Mouse (Mus musculus): Measurements from ENCODE around the gene Dmc1. TPM values are rescaled to one million over a fixed set of nuclear protein-coding genes. Genes with fewer than 3 reads are reported as not detected.

Dmc1 gene
- polyA plus RNA-seq, 1 experiment, result not detected

DNA sequence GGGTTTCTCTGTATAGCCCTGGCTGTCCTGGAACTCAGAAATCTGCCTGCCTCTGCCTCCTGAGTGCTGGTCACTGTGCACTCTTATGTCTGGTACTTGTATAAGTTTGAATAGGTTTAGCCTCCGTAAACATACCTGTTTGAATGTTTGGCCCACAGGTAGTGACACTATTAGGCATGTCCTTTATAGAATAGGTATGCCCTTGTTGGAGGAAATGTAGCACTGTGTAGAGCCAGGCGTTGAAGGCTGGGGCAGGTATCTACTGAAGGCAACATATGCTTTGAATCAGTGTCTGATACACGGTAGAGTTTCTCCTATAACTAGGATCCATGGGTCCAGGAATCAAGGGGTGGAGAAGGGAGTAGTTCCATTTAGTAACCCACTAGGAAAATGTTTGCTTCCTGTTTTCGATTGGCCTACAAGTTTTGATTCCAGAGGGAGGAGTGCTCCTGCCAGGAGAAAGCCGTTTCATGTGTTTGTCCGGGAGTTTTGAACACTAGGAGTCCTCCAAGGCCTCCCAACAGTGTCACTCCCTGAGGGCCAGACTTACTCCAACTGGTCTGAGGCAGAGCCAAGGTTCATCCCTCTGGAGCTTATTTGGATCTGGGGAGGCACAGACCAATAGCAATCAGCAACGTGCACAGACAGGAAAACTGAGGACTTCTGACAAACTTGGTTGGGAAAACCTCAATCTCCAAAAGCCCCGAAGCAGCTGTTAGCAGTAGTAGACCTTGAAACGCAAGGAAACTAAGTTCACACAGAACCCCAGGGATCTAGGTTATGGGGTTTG lies 78.7 kb downstream of the Dmc1 start:
- 45% methylated on average over 9 of the region's 9 CpGs for WGBS

DNA sequence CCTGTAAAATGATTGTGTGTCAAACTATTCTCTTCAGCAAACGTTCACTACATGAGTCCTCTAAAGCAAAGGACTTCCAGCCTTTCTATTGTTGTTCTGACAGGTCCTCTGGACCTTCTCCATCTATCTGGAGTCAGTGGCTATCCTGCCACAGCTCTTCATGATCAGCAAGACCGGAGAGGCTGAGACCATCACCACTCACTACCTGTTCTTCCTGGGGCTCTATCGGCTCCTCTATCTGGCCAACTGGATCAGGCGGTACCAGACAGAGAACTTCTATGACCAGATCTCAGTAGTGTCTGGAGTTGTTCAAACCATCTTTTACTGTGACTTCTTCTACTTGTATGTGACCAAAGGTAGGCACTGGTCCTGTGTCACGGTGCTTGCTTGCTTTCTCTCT lies 79.3 kb downstream of the Dmc1 start:
- Histone ChIP-seq H3K27ac (ENCODE audit: insufficient read depth, low read depth, low read length) (no peak overlapping the region), H3K4me1 (ENCODE audit: control insufficient read depth, insufficient read depth, low read length) (peaks cover 12% of the 10 kb centered on the region), H3K4me3 (ENCODE audit: insufficient read depth, low read depth, low read length) (no peak overlapping the region)
- TF ChIP-seq CTCF (IDR thresholded peaks at IDR 0.05; ENCODE audit: insufficient read depth, low read depth, low read length) (no peak), POLR2A (IDR thresholded peaks at IDR 0.05; ENCODE audit: insufficient read depth, low read depth, low read length) (no peak)
- 78% methylated on average over 5 of the region's 5 CpGs for WGBS

More for the DNA sequence above, 78.7 kb downstream of the Dmc1 start:
- Histone ChIP-seq H3K4me1 (ENCODE audit: control insufficient read depth, insufficient read depth, low read length) (peaks cover 12% of the 10 kb centered on the region), H3K27ac (ENCODE audit: insufficient read depth, low read depth, low read length) (no peak overlapping the region), H3K4me3 (ENCODE audit: insufficient read depth, low read depth, low read length) (no peak overlapping the region)
- TF ChIP-seq CTCF (IDR thresholded peaks at IDR 0.05; ENCODE audit: insufficient read depth, low read depth, low read length), result no peak
- no peak for TF ChIP-seq POLR2A (IDR thresholded peaks at IDR 0.05; ENCODE audit: insufficient read depth, low read depth, low read length)

DNA sequence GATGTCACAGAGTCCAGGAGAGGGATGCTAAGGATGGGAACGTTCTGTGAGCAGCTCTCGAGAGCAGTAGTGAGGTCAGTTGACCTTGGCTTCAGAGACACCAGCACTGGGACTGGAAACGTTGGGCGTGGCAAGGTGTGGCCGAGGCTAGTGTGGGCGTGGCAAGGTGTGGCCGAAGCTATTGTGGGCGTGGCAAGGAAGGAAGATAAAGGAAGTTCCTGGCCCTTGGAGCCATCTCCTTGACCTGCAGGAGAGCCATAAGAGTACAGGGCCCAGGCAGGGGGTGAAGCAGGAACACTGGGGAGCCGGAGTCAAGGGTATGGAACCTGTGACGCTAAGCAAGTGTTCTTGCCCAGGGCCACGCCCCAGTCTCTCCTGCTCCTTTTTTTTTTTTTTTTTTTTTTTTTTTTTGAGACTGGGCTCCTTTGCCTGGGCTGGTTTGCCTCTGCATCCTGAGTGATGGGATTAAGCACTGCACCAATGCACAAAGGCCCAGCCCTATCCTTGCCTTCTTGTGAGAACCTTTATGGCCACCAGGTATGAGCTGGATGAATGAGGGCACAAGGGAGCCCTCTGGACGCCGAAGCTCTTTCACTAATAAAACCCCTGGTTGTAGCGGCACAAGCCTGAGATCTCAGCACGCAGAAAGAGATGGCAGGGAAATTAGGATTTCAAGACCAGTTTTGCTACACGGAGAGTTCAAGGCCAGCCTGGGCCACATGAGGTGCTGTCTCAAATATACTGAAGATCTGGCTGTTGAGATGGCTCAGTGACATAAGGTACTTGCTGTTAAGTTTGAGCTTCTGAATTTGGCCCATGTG lies 85.3 kb downstream of the Dmc1 start:
- WGBS, result 62% methylated on average over 16 of the region's 16 CpGs
- H3K4me1 ChIP-seq (ENCODE audit: control insufficient read depth, insufficient read depth, low read length), result peaks cover 18% of the 10 kb centered on the region
- no peak overlapping the region for H3K4me3 ChIP-seq (ENCODE audit: insufficient read depth, low read depth, low read length)
- no peak for TF ChIP-seq POLR2A (IDR thresholded peaks at IDR 0.05; ENCODE audit: insufficient read depth, low read depth, low read length)
- no peak for TF ChIP-seq CTCF (IDR thresholded peaks at IDR 0.05; ENCODE audit: insufficient read depth, low read depth, low read length)
- no peak overlapping the region for H3K27ac ChIP-seq (ENCODE audit: insufficient read depth, low read depth, low read length)

DNA sequence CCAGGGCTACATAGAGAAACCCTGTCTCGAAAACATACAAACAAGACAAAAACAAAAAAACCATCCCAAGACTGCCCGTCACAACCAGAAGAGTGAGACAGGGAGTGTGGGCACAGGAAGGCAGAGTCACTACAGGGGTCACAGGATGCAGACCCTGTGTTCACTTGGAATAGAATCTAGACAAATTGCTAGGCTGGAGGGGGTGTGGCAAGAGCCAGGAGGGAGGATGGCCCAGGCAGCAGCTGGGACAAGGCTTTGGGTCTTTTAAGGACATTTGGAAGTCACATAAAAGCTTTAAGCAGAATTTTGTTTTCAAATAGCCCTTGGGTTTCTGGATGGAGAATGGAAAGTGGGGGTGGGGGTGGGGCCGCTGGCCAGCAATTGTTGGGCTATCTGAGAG lies 86.3 kb downstream of the Dmc1 start:
- H3K4me3 ChIP-seq (ENCODE audit: insufficient read depth, low read depth, low read length), result no peak overlapping the region
- no peak overlapping the region for H3K27ac ChIP-seq (ENCODE audit: insufficient read depth, low read depth, low read length)
- no peak for TF ChIP-seq CTCF (IDR thresholded peaks at IDR 0.05; ENCODE audit: insufficient read depth, low read depth, low read length)
- no peak for TF ChIP-seq POLR2A (IDR thresholded peaks at IDR 0.05; ENCODE audit: insufficient read depth, low read depth, low read length)
- peaks cover 25% of the 10 kb centered on the region for H3K4me1 ChIP-seq (ENCODE audit: control insufficient read depth, insufficient read depth, low read length)
- WGBS, result 88% methylated on average over 3 of the region's 3 CpGs

DNA sequence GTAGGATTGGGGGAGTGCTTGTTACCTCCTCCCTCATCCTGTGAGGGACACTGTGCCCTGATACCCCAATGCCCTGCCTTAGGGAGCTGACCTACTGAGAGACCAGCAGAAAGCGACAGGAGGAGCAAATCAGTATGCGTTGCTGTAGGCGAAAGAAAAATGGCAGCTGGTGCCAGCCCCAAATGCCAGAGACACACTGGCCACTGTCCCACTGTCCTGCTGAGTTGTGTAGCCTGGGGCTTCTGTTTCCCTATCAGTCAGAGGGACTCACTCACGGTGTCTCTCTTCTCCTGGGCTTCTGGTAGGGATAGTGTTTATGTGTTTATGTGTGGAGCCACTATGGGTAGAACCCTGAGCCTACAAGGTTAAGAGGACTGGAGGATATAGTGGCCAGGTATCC lies 87.2 kb downstream of the Dmc1 start:
- 84% methylated on average over 4 of the region's 4 CpGs for WGBS
- H3K4me3 ChIP-seq (ENCODE audit: insufficient read depth, low read depth, low read length), result no peak overlapping the region
- TF ChIP-seq CTCF (IDR thresholded peaks at IDR 0.05; ENCODE audit: insufficient read depth, low read depth, low read length) (no peak), POLR2A (IDR thresholded peaks at IDR 0.05; ENCODE audit: insufficient read depth, low read depth, low read length) (no peak)
- no peak overlapping the region for H3K27ac ChIP-seq (ENCODE audit: insufficient read depth, low read depth, low read length)
- peaks cover 27% of the 10 kb centered on the region for H3K4me1 ChIP-seq (ENCODE audit: control insufficient read depth, insufficient read depth, low read length)

DNA sequence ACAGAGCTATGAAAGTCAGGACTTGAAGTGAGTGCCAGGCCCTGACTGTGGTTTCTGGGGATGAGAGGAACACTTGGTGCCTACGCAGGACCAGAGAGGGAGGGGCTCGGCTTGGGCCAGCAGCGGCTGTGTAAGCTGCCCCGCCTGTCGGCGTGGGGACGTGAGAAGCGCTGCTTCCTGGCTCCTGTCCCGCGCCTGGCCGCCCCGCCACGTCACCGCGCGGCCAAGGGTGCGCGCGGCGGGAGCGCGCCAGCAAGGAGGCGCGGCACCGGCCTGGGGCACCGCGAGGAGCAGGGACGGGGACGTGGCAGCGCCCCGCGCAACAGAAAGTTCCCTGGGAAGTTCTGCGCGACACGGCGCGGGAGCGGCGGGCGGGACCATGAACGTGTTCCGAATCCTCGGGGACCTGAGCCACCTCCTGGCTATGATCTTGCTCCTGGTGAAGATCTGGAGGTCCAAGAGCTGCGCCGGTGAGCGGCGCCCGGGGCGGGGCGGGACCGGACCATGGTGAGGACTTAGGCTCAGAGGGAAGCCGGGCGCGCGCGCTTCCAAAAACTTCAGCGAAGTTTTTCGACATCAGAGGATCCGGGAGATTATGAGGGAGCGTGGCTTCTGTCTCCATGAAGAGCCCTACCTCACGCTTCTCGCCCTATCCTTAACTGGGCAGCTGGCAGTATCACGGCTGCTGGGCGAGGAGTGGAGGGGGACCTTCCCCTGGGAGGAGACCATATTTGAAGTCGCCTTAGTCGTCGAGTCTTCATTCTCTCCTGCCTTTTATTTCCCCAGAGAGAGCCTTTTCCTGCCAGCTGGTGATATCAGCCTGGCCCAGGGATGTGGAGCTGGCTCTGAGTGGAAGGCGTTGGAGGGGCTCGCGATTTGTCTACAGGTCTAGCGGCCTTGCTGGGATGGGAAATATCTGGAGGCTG lies 88.5 kb downstream of the Dmc1 start, which contains the start of gene Kdelr3:
Gene Kdelr3 (plus strand): TSS at position 241 of the 926 bp plus-strand sequence.
- H3K27ac ChIP-seq (ENCODE audit: insufficient read depth, low read depth, low read length), result no peak within 1 kb of the TSS
- WGBS, result 2% methylated on average over 71 of the region's 71 CpGs
- TF ChIP-seq POLR2A (IDR thresholded peaks at IDR 0.05; ENCODE audit: insufficient read depth, low read depth, low read length), result 0 out of 2 replicates have a peak, but pooled peaks have one; percentile 6
- no peak for TF ChIP-seq CTCF (IDR thresholded peaks at IDR 0.05; ENCODE audit: insufficient read depth, low read depth, low read length)
- H3K4me1 ChIP-seq (ENCODE audit: control insufficient read depth, insufficient read depth, low read length), result peaks cover 32% of the 10 kb centered on the region
- H3K4me3 ChIP-seq (ENCODE audit: insufficient read depth, low read depth, low read length), result peak within 1 kb of the TSS; percentile 46

DNA sequence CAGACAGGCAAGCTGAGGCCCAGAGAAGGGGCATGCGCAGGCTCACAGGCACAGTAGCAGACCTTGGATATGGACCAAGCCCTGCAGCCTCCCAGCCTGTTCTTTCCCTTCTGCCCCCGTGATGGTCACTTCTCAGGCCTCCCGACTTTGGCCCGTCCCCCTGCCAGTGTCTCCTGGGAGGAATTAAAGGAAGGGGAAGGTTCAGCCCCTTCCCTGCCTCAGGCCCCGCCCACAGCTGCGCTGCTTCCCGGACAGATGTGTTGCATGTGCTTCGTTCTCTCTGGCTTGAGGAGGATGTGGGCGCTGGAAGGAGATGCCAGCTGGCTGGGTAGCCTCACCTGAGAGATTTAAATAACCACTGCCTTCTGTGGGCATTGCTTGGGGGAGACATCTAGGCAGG lies 91.0 kb downstream of the Dmc1 start:
- TF ChIP-seq POLR2A (IDR thresholded peaks at IDR 0.05; ENCODE audit: insufficient read depth, low read depth, low read length) (no peak), CTCF (IDR thresholded peaks at IDR 0.05; ENCODE audit: insufficient read depth, low read depth, low read length) (no peak)
- H3K4me3 ChIP-seq (ENCODE audit: insufficient read depth, low read depth, low read length), result no peak overlapping the region
- WGBS, result 18% methylated on average over 9 of the region's 9 CpGs
- no peak overlapping the region for H3K27ac ChIP-seq (ENCODE audit: insufficient read depth, low read depth, low read length)
- H3K4me1 ChIP-seq (ENCODE audit: control insufficient read depth, insufficient read depth, low read length), result peaks cover 48% of the 10 kb centered on the region

DNA sequence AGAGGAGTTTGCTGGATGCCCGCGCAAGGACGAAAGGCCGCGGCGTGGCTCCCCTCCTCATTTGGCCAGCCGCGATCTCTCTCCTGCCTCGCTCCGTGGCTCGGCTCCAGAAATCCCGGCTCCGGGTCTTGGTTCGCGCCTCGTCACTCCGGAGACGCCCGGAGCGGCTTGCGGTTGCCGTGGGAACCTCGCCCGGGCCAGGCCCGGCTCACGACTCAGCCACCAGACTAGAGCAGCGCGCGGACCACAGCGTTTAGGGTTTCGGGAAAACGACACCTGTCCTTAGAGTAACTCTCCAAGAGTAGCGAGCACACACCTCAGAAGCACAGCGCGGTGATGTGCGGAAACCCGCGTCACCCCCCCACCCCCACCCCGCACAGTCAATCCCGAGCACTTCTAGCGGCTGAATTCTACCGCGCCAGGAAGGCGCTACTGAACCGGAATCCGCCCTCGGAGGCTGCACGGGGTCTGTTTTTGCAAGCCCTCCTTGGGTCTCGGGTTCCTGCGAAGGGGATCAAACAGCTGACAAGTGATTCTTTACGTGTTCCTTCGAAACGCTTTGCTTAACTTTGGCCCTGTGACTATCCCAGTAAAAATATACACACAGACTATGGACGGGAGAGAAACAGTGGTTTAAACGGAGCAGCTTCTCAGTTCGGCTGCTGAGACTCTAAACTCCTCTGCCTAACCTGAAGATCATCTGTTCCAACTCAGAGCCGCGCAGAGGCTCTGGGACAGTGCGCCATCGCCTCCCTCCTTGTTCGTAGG lies 93.2 kb downstream of the Dmc1 start:
- 2% methylated on average over 61 of the region's 61 CpGs for WGBS
- peak overlapping the region; percentile 98 for H3K27ac ChIP-seq (ENCODE audit: insufficient read depth, low read depth, low read length)
- peaks cover 58% of the 10 kb centered on the region for H3K4me1 ChIP-seq (ENCODE audit: control insufficient read depth, insufficient read depth, low read length)
- peak overlapping the region; percentile 50 for H3K4me3 ChIP-seq (ENCODE audit: insufficient read depth, low read depth, low read length)
- no peak; the same call in 1 of the 2 replicates for TF ChIP-seq POLR2A (IDR thresholded peaks at IDR 0.05; ENCODE audit: insufficient read depth, low read depth, low read length)
- TF ChIP-seq CTCF (IDR thresholded peaks at IDR 0.05; ENCODE audit: insufficient read depth, low read depth, low read length), result no peak

Other genes starting within 250 kb of the Dmc1 start
- gene Tmem184b, start 201.5 kb downstream of the Dmc1 start, polyA plus RNA-seq (2012; ENCODE audit: insufficient read depth, insufficient read length, low replicate concordance, missing spikeins), result not detected in 2 replicates
- not detected in 2 replicates for gene Csnk1e, start 149.5 kb downstream of the Dmc1 start, polyA plus RNA-seq (2012; ENCODE audit: insufficient read depth, insufficient read length, low replicate concordance, missing spikeins)
- gene Kcnj4, start 99.9 kb downstream of the Dmc1 start, polyA plus RNA-seq (2012; ENCODE audit: insufficient read depth, insufficient read length, low replicate concordance, missing spikeins), result 142 TPM in 1 of 2 replicates, not detected in the other
- not detected in 2 replicates for gene Kdelr3, start 88.7 kb downstream of the Dmc1 start, polyA plus RNA-seq (2012; ENCODE audit: insufficient read depth, insufficient read length, low replicate concordance, missing spikeins)
- 399 and 583 TPM in 2 replicates for gene Ddx17, start 58.4 kb downstream of the Dmc1 start, polyA plus RNA-seq (2012; ENCODE audit: insufficient read depth, insufficient read length, low replicate concordance, missing spikeins)
- not detected in 2 replicates for gene Fam227a, start 53.8 kb upstream of the Dmc1 start, polyA plus RNA-seq (2012; ENCODE audit: insufficient read depth, insufficient read length, low replicate concordance, missing spikeins)
- not detected in 2 replicates for gene Cby1, start 54.1 kb upstream of the Dmc1 start, polyA plus RNA-seq (2012; ENCODE audit: insufficient read depth, insufficient read length, low replicate concordance, missing spikeins)
- not detected in 2 replicates for gene Tomm22, start 65.8 kb upstream of the Dmc1 start, polyA plus RNA-seq (2012; ENCODE audit: insufficient read depth, insufficient read length, low replicate concordance, missing spikeins)
- gene Josd1, start 82.8 kb upstream of the Dmc1 start, polyA plus RNA-seq (2012; ENCODE audit: insufficient read depth, insufficient read length, low replicate concordance, missing spikeins), result not detected in 2 replicates
- not detected in 2 replicates for gene Gtpbp1, start 85.7 kb upstream of the Dmc1 start, polyA plus RNA-seq (2012; ENCODE audit: insufficient read depth, insufficient read length, low replicate concordance, missing spikeins)
- 247 TPM in 1 of 2 replicates, not detected in the other for gene Sun2, start 137.4 kb upstream of the Dmc1 start, polyA plus RNA-seq (2012; ENCODE audit: insufficient read depth, insufficient read length, low replicate concordance, missing spikeins)
- not detected in 2 replicates for gene Dnal4, start 172.7 kb upstream of the Dmc1 start, polyA plus RNA-seq (2012; ENCODE audit: insufficient read depth, insufficient read length, low replicate concordance, missing spikeins)
- gene Nptxr, start 199.7 kb upstream of the Dmc1 start, polyA plus RNA-seq (2012; ENCODE audit: insufficient read depth, insufficient read length, low replicate concordance, missing spikeins), result 326 TPM in 1 of 2 replicates, not detected in the other
- not detected in 2 replicates for gene Npcd, start 229.1 kb upstream of the Dmc1 start, polyA plus RNA-seq (2012; ENCODE audit: insufficient read depth, insufficient read length, low replicate concordance, missing spikeins)
- not detected in 2 replicates for gene Cbx6, start 229.6 kb upstream of the Dmc1 start, polyA plus RNA-seq (2012; ENCODE audit: insufficient read depth, insufficient read length, low replicate concordance, missing spikeins)